Mouse (Mus musculus): ENCODE measurements around the gene Lpar5. TPM values are rescaled to one million over a fixed set of nuclear protein-coding genes. Genes with fewer than 3 reads are reported as not detected.
A peak's percentile ranks its signal among the peaks of the same experiment; 100 is the strongest.
"Not testable (repeated sequence)": the region's sequence is repeated elsewhere in the genome, so short reads cannot be mapped to it uniquely, and the experiment has no call there.

Gene Lpar5
- 6.5 and 13.9 TPM in 2 replicates for polyA plus RNA-seq (2012; rRNA removed)

- no peak for DNase-seq
- TF ChIP-seq CTCF (IDR thresholded peaks at IDR 0.05; ENCODE audit: insufficient read depth, low read length): no peak
- no peak for TF ChIP-seq POLR2A (IDR thresholded peaks at IDR 0.05; ENCODE audit: borderline replicate concordance, extremely low read depth, low read depth, low read length)
- 53% methylated on average over 8 of the region's 8 CpGs for WGBS
- no peaks in the 10 kb centered on the region for H3K4me1 ChIP-seq (ENCODE audit: control insufficient read depth, insufficient read depth, low read length)
- no peak within 1 kb of the TSS for H3K4me3 ChIP-seq (replicated peaks; ENCODE audit: extremely low read depth, low read depth, low read length)
Measured at GRCm38 (mm10) chr6:125067571-125067995, at the start of gene Lpar5. Gene Lpar5, plus strand, starts transcription at chr6:125067920.

GRCm38 (mm10) chr6:125030532-125030931 lies 37.2 kb upstream of the Lpar5 start:
- not testable (repeated sequence) for H3K4me3 ChIP-seq (replicated peaks; ENCODE audit: extremely low read depth, low read depth, low read length); H3K4me1 ChIP-seq (ENCODE audit: control insufficient read depth, insufficient read depth, low read length)
- TF ChIP-seq CTCF (IDR thresholded peaks at IDR 0.05; ENCODE audit: insufficient read depth, low read length): peak; percentile 91
- 31% methylated on average over 7 of the region's 9 CpGs for WGBS
- peak; percentile 57 for DNase-seq

DNA sequence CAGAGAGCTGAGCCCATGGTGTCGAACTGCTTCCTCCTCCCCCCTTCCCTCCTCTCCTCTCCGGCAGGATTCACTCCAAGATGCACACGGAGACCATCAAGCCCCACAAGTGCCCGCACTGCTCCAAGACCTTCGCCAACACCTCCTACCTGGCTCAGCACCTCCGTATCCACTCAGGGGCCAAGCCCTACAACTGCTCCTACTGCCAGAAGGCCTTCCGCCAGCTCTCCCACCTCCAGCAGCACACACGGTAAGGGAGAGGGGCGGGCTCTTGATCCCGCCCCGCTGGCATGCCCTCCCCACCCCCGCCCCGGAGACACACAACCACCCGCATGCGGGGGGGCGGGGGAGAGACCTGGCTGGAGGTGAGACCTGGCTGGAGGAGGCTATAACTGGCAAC lies 36.1 kb upstream of the Lpar5 start:
- no peak for TF ChIP-seq CTCF (IDR thresholded peaks at IDR 0.05; ENCODE audit: insufficient read depth, low read length)
- no peak for TF ChIP-seq POLR2A (IDR thresholded peaks at IDR 0.05; ENCODE audit: borderline replicate concordance, extremely low read depth, low read depth, low read length)
- DNase-seq: no peak
- Histone ChIP-seq H3K4me3 (replicated peaks; ENCODE audit: extremely low read depth, low read depth, low read length) (no peak overlapping the region), H3K4me1 (ENCODE audit: control insufficient read depth, insufficient read depth, low read length) (no peaks in the 10 kb centered on the region)
- WGBS: 82% methylated on average over 16 of the region's 16 CpGs

- Histone ChIP-seq H3K4me3 (replicated peaks; ENCODE audit: extremely low read depth, low read depth, low read length) (no peak overlapping the region), H3K4me1 (ENCODE audit: control insufficient read depth, insufficient read depth, low read length) (peaks cover 4% of the 10 kb centered on the region; the same call in 1 of the 2 replicates)
- no peak for DNase-seq
- TF ChIP-seq CTCF (IDR thresholded peaks at IDR 0.05; ENCODE audit: insufficient read depth, low read length): no peak
- no peak for TF ChIP-seq POLR2A (IDR thresholded peaks at IDR 0.05; ENCODE audit: borderline replicate concordance, extremely low read depth, low read depth, low read length)
- 91% methylated on average over 4 of the region's 4 CpGs for WGBS
Measured at GRCm38 (mm10) chr6:125038666-125039065, 29.1 kb upstream of the Lpar5 start.

DNA sequence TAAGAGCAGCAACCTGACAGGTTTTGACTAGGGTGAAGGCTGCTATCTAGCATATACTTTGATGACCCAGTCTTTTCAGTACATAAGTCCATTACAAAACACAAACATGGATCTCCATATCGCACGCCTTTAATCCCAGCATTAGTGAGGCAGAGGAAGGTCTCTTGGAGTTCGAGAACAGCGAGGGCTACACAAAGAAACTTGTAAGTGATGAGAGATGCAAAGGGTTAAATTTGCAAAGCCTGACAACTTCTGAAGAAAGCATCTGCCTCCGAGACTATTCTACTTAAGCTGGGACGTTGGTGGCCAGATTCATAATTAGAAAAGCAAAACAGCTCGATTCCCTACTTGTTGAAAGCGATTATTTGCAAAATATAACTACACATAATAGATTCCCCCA lies 28.6 kb upstream of the Lpar5 start:
- peak overlapping the region; percentile 58 for H3K4me3 ChIP-seq (replicated peaks; ENCODE audit: extremely low read depth, low read depth, low read length)
- TF ChIP-seq POLR2A (IDR thresholded peaks at IDR 0.05; ENCODE audit: borderline replicate concordance, extremely low read depth, low read depth, low read length) (no peak), CTCF (IDR thresholded peaks at IDR 0.05; ENCODE audit: insufficient read depth, low read length) (no peak)
- WGBS: 6% methylated on average over 8 of the region's 8 CpGs

GRCm38 (mm10) chr6:125039533-125040153 lies 28.1 kb upstream of the Lpar5 start, which contains the start of gene Ing4:
Gene Ing4, plus strand, starts transcription at chr6:125039760.
- H3K4me3 ChIP-seq (replicated peaks; ENCODE audit: extremely low read depth, low read depth, low read length): peak within 1 kb of the TSS; percentile 96
- WGBS: under 1% methylated on average over 26 of the region's 26 CpGs
- DNase-seq: peak; percentile 87
- peaks cover 4% of the 10 kb centered on the region; the same call in 1 of the 2 replicates for H3K4me1 ChIP-seq (ENCODE audit: control insufficient read depth, insufficient read depth, low read length)
- TF ChIP-seq POLR2A (IDR thresholded peaks at IDR 0.05; ENCODE audit: borderline replicate concordance, extremely low read depth, low read depth, low read length) (0 out of 2 replicates have a peak, but pooled peaks have one; percentile 12), CTCF (IDR thresholded peaks at IDR 0.05; ENCODE audit: insufficient read depth, low read length) (no peak)

More for the DNA sequence above, 28.6 kb upstream of the Lpar5 start:
- peaks cover 4% of the 10 kb centered on the region; the same call in 1 of the 2 replicates for H3K4me1 ChIP-seq (ENCODE audit: control insufficient read depth, insufficient read depth, low read length)
- DNase-seq: peak; percentile 26

DNA sequence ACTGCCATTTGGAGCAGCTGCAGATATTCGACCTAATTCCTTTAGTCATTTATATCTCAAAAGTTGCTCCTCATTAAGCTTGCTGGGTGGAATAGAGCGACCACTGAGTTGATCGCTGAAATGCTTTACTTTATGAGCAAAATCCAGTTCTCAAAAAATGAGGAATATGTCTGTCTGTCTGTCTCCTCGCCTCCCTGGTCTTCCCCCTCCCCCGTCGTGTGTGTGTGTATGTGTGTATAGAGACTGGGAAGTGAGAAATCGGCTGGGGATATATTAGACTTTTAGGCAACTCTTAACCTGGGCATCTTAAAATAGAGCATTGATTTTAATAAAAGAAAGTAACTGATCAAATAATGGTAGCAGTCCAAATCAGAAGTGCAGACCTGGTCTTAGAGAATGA lies 27.5 kb upstream of the Lpar5 start:
- TF ChIP-seq POLR2A (IDR thresholded peaks at IDR 0.05; ENCODE audit: borderline replicate concordance, extremely low read depth, low read depth, low read length) (no peak), CTCF (IDR thresholded peaks at IDR 0.05; ENCODE audit: insufficient read depth, low read length) (no peak)
- Histone ChIP-seq H3K4me3 (replicated peaks; ENCODE audit: extremely low read depth, low read depth, low read length) (peak overlapping the region; percentile 96), H3K4me1 (ENCODE audit: control insufficient read depth, insufficient read depth, low read length) (peaks cover 4% of the 10 kb centered on the region; the same call in 1 of the 2 replicates)
- no peak for DNase-seq
- 11% methylated on average over 7 of the region's 7 CpGs for WGBS

- H3K4me1 ChIP-seq (ENCODE audit: control insufficient read depth, insufficient read depth, low read length): peaks cover 4% of the 10 kb centered on the region; the same call in 1 of the 2 replicates
- TF ChIP-seq CTCF (IDR thresholded peaks at IDR 0.05; ENCODE audit: insufficient read depth, low read length): no peak
- 49% methylated on average over 7 of the region's 7 CpGs for WGBS
- no peak overlapping the region for H3K4me3 ChIP-seq (replicated peaks; ENCODE audit: extremely low read depth, low read depth, low read length)
- no peak for DNase-seq
Measured at GRCm38 (mm10) chr6:125041047-125041446, 26.7 kb upstream of the Lpar5 start.

- no peak for DNase-seq
- H3K4me1 ChIP-seq (ENCODE audit: control insufficient read depth, insufficient read depth, low read length): peaks cover 4% of the 10 kb centered on the region; the same call in 1 of the 2 replicates
- 84% methylated on average over 7 of the region's 7 CpGs for WGBS
- no peak overlapping the region for H3K4me3 ChIP-seq (replicated peaks; ENCODE audit: extremely low read depth, low read depth, low read length)
- no peak for TF ChIP-seq CTCF (IDR thresholded peaks at IDR 0.05; ENCODE audit: insufficient read depth, low read length)
Measured at GRCm38 (mm10) chr6:125042081-125042480, 25.6 kb upstream of the Lpar5 start.

- WGBS: 25% methylated on average over 5 of the region's 5 CpGs
- peak; percentile 90 for TF ChIP-seq CTCF (IDR thresholded peaks at IDR 0.05; ENCODE audit: insufficient read depth, low read length)
- no peak for TF ChIP-seq POLR2A (IDR thresholded peaks at IDR 0.05; ENCODE audit: borderline replicate concordance, extremely low read depth, low read depth, low read length)
- H3K4me1 ChIP-seq (ENCODE audit: control insufficient read depth, insufficient read depth, low read length): no peaks in the 10 kb centered on the region
- peak; percentile 69 for DNase-seq
- H3K4me3 ChIP-seq (replicated peaks; ENCODE audit: extremely low read depth, low read depth, low read length): no peak overlapping the region
Measured at GRCm38 (mm10) chr6:125046691-125047090, 21.0 kb upstream of the Lpar5 start.

Data from lung, adult 2 months (tissue).